Mouse (Mus musculus): ENCODE results near the gene Gm21992. TPM values are rescaled to one million over a fixed set of nuclear protein-coding genes. Genes with fewer than 3 reads are reported as not detected.
"Not testable (repeated sequence)": the region's sequence is repeated elsewhere in the genome, so short reads cannot be mapped to it uniquely, and the experiment has no call there.

The Gm21992 gene
- polyA plus RNA-seq, 1 experiment: 28.7 TPM

- no peak for TF ChIP-seq POLR2A (IDR thresholded peaks at IDR 0.05; ENCODE audit: borderline replicate concordance, extremely low read depth, insufficient read depth, insufficient read length, poor library complexity, severe bottlenecking)
- no peak for DNase-seq (ENCODE audit: low read depth)
Observed at GRCm38 (mm10) chr19:4782891-4783290, 28.5 kb downstream of the Gm21992 start.

GRCm38 (mm10) chr19:4772785-4773184, 38.6 kb downstream of the Gm21992 start:
- no peak for TF ChIP-seq CTCF (IDR thresholded peaks at IDR 0.05; ENCODE audit: borderline replicate concordance, extremely low read depth, insufficient read depth, insufficient read length)
- TF ChIP-seq POLR2A (IDR thresholded peaks at IDR 0.05; ENCODE audit: borderline replicate concordance, extremely low read depth, insufficient read depth, insufficient read length, poor library complexity, severe bottlenecking): no peak
- DNase-seq (ENCODE audit: low read depth): no peak

- DNase-seq (ENCODE audit: low read depth): no peak
- TF ChIP-seq CTCF (IDR thresholded peaks at IDR 0.05; ENCODE audit: borderline replicate concordance, extremely low read depth, insufficient read depth, insufficient read length): no peak
- TF ChIP-seq POLR2A (IDR thresholded peaks at IDR 0.05; ENCODE audit: borderline replicate concordance, extremely low read depth, insufficient read depth, insufficient read length, poor library complexity, severe bottlenecking): no peak
Observed at GRCm38 (mm10) chr19:4767507-4768148, 43.8 kb downstream of the Gm21992 start.

GRCm38 (mm10) chr19:4762876-4763275, 48.5 kb downstream of the Gm21992 start:
- TF ChIP-seq POLR2A (IDR thresholded peaks at IDR 0.05; ENCODE audit: borderline replicate concordance, extremely low read depth, insufficient read depth, insufficient read length, poor library complexity, severe bottlenecking) (no peak), CTCF (IDR thresholded peaks at IDR 0.05; ENCODE audit: borderline replicate concordance, extremely low read depth, insufficient read depth, insufficient read length) (peak; percentile 12; the same call in 1 of the 2 replicates)
- peak; percentile 15 for DNase-seq (ENCODE audit: low read depth)

- not testable (repeated sequence) for DNase-seq (ENCODE audit: low read depth)
Observed at GRCm38 (mm10) chr19:4760544-4760943, 50.9 kb downstream of the Gm21992 start.

- no peak for TF ChIP-seq POLR2A (IDR thresholded peaks at IDR 0.05; ENCODE audit: borderline replicate concordance, extremely low read depth, insufficient read depth, insufficient read length, poor library complexity, severe bottlenecking)
- no peak for TF ChIP-seq CTCF (IDR thresholded peaks at IDR 0.05; ENCODE audit: borderline replicate concordance, extremely low read depth, insufficient read depth, insufficient read length)
- DNase-seq (ENCODE audit: low read depth): no peak
Observed at GRCm38 (mm10) chr19:4756921-4757320, 54.5 kb downstream of the Gm21992 start.

- TF ChIP-seq POLR2A (IDR thresholded peaks at IDR 0.05; ENCODE audit: borderline replicate concordance, extremely low read depth, insufficient read depth, insufficient read length, poor library complexity, severe bottlenecking): peak; percentile 97
- TF ChIP-seq CTCF (IDR thresholded peaks at IDR 0.05; ENCODE audit: borderline replicate concordance, extremely low read depth, insufficient read depth, insufficient read length): no peak
- DNase-seq (ENCODE audit: low read depth): peak; percentile 99
Observed at GRCm38 (mm10) chr19:4756193-4756911, 55.1 kb downstream of the Gm21992 start, which contains the start of gene Rbm4b. Gene Rbm4b (plus strand): TSS chr19:4756497.

- DNase-seq (ENCODE audit: low read depth): peak; percentile 96
- TF ChIP-seq CTCF (IDR thresholded peaks at IDR 0.05; ENCODE audit: borderline replicate concordance, extremely low read depth, insufficient read depth, insufficient read length) (peak; percentile 96), POLR2A (IDR thresholded peaks at IDR 0.05; ENCODE audit: borderline replicate concordance, extremely low read depth, insufficient read depth, insufficient read length, poor library complexity, severe bottlenecking) (peak; percentile 31; the same call in 1 of the 2 replicates)
Observed at GRCm38 (mm10) chr19:4755565-4756192, 55.7 kb downstream of the Gm21992 start.

- DNase-seq (ENCODE audit: low read depth): no peak
- no peak for TF ChIP-seq POLR2A (IDR thresholded peaks at IDR 0.05; ENCODE audit: borderline replicate concordance, extremely low read depth, insufficient read depth, insufficient read length, poor library complexity, severe bottlenecking)
Observed at GRCm38 (mm10) chr19:4749975-4750374, 61.4 kb downstream of the Gm21992 start.

- TF ChIP-seq POLR2A (IDR thresholded peaks at IDR 0.05; ENCODE audit: borderline replicate concordance, extremely low read depth, insufficient read depth, insufficient read length, poor library complexity, severe bottlenecking) (no peak), CTCF (IDR thresholded peaks at IDR 0.05; ENCODE audit: borderline replicate concordance, extremely low read depth, insufficient read depth, insufficient read length) (no peak)
Observed at GRCm38 (mm10) chr19:4748493-4748892, 62.9 kb downstream of the Gm21992 start.

GRCm38 (mm10) chr19:4747631-4748312, 63.6 kb downstream of the Gm21992 start:
- DNase-seq (ENCODE audit: low read depth): no peak
- TF ChIP-seq POLR2A (IDR thresholded peaks at IDR 0.05; ENCODE audit: borderline replicate concordance, extremely low read depth, insufficient read depth, insufficient read length, poor library complexity, severe bottlenecking) (no peak), CTCF (IDR thresholded peaks at IDR 0.05; ENCODE audit: borderline replicate concordance, extremely low read depth, insufficient read depth, insufficient read length) (no peak)

More at GRCm38 (mm10) chr19:4748493-4748892, 62.9 kb downstream of the Gm21992 start:
- no peak for DNase-seq (ENCODE audit: low read depth)

Data from brain, embryonic 14.5 days (tissue).